Mouse (Mus musculus) gastrocnemius, postnatal 14 days (tissue): Measurements from ENCODE around the gene Npb. TPM values are rescaled to one million over a fixed set of nuclear protein-coding genes. Genes with fewer than 3 reads are reported as not detected.
"Not testable (repeated sequence)": the region's sequence is repeated elsewhere in the genome, so short reads cannot be mapped to it uniquely, and the experiment has no call there.

Experiments
- DNase-seq: peaks from one replicate; pipeline ENCODE4 v3.0.0; 2021; ENCODE audit warnings: mixed read lengths
- intact Hi-C: fragments of 180-260 bp; cut with DNase I; formaldehyde crosslinking; loops from one replicate; pipeline ENCODE4 v1.15.1; 2025; ENCODE audit warnings: low total_unique reads
- long read RNA-seq, 2 experiments: library from polyadenylated mRNA; stranded (forward); transcript quantifications; one replicate each; pipeline ENCODE4 v2.0.0; 2021
- total RNA-seq, 2 experiments: library from RNA; stranded (reverse); gene quantifications; 2 replicates each; pipeline ENCODE4 v1.2.3; 2021

Gene Npb
- not detected for total RNA-seq
- long read RNA-seq, experiment 1: 0 reads
- long read RNA-seq, experiment 2: 0 reads

DNA sequence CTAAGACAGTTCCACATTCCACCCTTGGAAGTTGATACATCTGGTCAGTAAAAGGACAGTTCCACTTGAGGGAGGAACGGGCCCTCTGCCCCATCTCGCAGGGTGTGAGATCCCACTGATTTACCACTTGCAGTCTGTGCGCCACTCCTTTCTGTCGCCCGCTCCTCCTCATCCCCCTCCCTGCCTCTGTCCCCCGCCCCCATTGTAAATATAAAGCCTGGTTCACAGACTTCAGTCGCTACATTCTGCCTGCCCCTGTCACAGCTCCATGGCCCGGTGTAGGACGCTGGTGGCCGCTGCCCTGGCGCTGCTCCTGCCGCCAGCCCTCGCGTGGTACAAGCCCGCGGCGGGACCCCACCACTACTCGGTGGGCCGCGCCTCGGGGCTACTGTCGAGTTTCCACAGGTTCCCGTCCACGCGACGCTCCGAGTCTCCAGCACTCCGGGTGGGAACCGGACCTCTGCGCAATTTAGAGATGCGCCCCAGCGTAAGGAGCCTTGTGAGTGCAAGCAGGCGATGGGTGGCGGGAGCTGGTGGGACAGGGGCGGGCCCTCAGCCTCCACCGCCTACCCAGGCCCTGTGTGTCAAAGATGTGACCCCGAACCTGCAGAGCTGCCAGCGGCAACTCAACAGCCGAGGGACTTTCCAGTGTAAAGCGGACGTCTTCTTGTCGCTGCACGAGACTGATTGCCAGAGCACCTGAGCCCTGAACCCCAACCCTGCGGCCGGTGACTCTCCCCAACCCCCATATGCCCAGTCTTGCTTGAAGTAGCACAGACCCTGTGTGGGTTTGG lies at the start of gene Npb:
Gene Npb, plus strand, starts transcription at position 237 of the 794 bp plus-strand sequence.
- intact Hi-C loops: loop anchor here (5.0 kb wide), 1 partner anchor 111 kb away; no protein-coding TSS in a partner anchor
- no peak for DNase-seq

DNA sequence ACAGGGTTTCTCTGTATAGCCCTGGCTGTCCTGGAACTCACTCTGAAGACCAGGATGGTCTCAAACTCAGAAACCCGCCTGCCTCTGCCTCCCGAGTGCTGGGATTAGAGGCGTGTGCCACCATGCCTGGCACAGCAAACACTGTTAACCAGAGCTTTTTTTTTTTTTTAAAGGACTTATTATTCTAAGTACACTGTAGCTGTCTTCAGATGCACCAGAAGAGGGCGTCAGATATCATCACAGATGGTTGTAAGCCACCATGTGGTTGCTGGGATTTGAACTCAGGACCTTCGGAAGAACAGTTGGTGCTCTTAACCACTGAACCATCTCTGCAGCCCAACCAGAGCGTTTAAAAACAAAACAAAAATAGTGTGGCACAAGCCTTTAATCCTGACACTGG lies 49.4 kb upstream of the Npb start:
- intact Hi-C loops, DNase-seq: not testable (repeated sequence)

DNA sequence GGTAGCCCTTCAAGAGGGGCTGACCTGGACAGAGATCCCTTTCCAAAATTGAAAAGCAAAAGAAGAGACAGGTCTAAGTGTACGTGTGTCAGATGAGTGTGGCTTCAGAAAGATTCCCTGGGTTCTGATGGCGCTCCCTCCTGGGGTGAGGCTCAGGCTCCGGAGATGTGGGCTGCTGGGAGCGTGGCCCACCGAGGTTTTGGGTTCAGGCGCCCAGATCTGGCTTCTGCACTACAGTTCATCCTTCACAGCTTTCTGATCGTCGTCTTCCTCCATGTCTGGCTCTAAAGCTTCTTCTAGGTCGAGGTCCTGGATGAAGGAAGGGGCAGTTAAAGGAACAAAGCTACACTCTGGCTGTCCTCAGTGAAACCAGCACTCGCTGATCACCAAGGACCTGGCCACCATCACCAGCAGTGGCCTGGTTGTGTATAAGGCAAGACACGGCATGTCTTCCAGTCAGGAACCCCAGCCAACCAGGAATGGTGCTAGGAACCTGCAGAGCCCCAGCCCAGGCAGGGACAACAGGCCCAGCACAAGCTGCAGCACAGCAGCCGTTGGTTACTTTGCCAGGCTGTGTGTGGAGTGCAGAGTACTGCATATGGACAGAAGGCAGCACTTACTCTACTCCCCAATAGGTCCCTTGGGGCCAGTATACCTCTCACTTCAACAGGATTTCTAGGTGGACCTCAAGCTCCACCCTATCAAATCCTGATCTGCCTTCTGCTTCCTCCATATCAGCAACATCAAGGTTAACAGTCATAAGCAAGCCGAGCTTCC lies 47.1 kb upstream of the Npb start:
- intact Hi-C loops: loop anchor here (5.0 kb wide), 1 partner anchor 49 kb away; no protein-coding TSS in a partner anchor
- DNase-seq: no peak

DNA sequence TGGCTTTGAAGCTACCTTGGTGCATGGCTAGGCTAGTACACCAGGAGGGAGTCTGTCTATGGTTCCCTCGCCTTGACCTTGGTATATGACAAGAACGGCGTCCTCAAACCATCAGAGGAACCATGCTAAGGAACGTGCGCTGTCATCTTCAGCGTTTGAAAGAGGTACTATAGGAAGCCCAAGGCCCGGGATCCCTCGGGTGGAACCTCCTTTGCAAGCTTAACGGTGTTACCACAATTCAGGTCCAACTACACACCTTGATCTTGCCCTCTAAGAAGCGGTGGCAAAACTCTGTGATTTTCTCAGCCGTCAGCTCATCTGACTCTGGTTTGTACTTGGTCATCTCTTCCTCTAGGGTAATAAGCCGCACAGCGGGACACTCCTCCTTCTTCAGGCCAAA lies 45.3 kb upstream of the Npb start:
- intact Hi-C loops: loop anchor here (5.0 kb wide), 1 partner anchor 51 kb away; no protein-coding TSS in a partner anchor
- DNase-seq: no peak

DNA sequence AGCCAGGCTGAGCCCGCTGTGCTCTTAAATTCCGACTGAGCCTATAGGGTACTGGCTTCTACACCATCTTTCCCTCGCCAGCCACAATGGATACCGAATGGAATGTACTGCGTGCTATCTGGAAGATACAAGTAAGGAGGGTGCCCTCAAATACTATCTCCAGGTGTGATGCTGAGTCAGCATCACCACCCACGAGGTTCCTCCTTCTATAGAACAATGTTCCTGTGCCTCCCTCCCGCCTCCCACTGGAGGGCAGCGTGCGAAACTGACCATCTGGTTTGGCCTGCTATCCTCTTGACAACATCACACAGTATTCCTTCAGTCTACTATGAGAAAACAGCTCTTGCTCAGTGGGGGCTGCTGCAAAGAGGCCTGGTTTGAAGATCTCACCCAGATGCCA lies 43.2 kb upstream of the Npb start:
- intact Hi-C loops: no loop called here
- DNase-seq: no peak

DNA sequence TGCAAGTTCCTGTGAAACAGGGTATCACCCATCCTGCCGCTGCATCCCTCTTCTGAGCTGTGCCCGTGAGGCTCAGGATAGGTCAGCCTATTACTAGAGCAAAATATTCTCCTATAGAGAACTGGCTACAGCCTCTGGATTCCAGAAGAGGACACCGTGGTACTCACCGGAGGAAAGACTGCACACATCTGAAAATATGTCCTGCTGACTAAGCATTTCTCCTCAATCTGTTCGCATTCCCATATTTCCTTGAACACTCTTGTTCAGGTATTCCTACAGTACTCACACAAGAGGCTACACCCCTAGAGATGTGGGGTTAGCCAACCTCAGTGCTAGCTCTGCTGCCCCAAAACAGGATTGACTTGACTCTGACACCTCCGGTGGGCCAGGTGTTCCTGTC lies 40.0 kb upstream of the Npb start:
- intact Hi-C loops: no loop called here
- no peak for DNase-seq

DNA sequence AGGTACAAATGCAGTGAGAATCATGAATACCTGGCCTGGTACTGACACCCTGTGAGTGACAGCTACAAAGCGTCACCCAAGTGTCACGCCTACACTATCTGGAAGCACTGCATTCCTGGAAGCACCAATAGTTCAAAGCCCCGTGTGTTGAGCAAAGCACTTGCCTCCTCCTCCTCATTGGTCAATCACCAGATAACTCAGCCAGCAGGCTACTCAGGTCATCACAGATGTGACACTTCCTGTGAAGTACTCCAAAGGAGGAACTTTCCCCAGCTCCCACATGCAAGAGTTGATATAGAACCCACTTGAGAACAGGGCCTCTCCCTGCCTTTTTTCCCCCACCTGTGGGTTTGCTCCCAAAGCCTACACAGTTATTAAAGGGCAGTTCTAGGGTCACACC lies 37.2 kb upstream of the Npb start:
- no peak for DNase-seq
- intact Hi-C loops: no loop called here

DNA sequence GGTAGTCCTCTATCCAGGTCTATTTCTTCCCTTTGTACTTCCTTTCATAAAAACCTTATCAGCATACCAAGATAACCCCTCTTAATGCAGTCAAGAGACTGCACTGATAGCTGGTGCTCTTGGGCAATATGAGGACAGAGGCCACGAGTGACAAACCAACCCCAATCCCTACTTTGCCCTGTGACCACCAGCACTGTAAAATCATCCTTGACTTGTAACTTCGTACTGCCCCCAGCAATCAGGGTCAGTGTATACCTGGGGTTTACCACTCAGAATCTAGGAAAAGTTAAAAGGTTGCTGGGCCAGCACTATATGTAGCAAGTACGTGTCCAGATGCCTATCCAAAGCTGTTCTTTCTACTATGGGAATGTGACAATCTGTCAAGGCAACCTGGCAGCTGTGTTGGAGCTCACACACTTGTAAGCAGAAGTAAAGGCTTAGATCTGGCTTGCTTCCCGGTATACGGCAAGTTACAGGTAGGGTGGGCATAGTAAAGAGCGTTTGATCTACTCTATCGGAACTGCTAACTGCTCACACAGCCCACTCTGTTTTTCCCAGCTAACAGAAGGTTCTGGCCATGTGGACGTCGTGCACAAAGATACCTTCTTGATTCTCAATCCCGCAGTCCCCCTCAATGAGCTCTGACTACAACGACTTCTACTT lies 36.4 kb upstream of the Npb start:
- intact Hi-C loops: no loop called here
- no peak for DNase-seq

DNA sequence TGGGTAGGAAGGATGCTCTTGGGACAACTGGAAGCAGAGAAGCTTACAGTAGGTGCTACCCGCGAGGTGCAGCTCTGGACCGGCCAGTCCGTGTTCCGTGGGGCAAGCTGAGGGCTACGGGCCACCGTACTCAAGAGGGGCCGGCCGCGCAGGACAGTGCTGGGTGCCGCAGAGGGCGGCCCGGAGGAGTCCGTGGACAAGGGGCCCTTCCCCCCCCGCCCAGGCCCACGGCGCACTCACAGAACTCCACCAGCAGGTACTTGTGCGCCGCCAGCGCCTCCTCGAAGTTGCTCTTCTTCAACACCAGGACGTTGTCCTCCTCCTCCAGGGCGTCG lies 35.9 kb upstream of the Npb start:
- no peak for DNase-seq
- intact Hi-C loops: no loop called here

DNA sequence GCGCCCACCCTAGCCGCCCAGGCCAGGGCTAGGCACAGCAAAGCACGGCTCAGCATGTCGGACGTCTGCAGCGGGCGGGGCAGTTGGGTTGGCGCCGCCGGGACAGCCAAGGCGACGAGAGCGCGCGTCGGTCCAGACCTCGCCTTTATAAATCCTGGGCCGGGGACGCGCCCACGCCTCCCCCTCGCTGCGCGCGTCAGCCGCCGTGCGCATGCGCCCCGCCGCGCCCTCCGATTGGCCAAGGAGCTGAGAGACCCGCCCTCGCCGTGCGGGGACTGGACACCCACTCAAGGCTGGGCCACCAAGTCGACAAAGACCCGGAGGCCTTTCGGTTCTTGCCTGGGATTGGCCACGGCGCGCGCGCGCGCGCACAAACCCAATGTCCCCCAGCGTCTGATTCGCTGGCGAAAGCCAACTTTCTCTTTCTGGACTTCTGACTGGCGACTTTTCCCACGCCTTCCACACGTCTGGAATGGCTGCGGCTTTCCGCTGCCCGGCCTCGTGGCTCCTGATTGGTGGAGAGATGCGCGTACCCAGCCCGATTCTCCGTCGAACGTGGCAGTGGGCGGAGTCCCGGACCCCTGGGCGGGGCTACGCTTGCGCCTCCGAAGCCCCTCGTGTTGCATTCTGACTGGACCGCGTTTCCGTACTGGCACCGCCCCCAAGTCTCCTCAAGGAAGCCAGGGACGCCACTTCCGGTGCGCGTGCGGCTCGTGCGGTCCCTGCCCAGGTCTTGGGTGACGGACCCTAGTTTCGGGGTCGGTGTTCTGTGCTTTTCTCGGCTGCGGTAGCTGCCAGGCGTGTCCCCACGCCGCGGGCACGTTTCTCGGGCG lies 35.3 kb upstream of the Npb start, which contains the start of gene P4hb:
Gene P4hb, minus strand, starts transcription at position 502 of the 833 bp plus-strand sequence.
- intact Hi-C loops: no loop called here
- DNase-seq: peak; percentile 100

DNA sequence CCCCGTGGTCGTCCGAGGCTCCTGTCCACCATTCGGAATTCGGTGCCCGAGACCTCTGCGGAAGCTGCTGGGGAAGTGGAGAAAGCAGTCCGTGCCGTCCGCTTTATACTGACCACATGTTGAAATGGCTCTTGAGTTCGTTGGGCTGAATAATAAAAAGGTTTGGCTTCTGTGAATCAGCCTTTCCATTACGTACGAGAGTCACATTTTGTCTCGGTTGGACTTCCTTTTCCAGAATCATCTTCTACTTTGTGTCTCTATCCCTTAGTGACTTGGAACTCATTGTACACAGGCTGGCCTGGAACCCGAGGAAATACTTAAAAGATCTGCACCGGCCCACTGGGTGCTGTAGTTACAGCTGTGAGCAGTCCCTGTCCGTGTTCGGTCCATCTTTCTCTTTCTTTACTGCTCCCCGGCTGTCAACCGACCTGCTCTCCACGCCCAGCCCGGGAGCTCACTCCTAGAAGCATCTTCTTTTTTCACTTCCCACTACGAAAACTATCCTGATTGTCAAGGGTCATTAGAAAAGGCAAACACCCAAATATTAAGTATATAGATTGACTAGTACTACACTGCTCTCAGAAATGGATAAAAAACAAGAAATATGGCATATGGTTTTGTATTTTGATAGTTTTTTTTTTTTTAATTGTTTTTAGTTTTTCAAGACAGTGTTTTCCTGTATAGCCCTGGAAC lies 34.5 kb upstream of the Npb start:
- DNase-seq: no peak
- intact Hi-C loops: no loop called here

DNA sequence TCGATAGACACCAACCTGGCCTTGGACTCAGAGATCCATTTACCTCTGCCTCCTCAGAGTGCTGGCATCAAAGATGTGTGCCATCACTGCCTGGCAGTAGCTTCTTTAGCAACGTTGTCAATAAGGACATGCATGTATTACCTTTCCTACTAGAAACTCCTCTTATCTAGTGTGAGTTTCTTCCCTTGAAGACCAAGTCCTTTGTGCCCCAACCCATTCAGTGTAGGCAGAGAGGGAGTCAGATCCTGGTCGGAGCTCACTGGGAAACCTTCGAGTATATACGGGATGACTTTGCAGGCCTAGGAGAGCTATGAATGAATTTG lies 34.0 kb upstream of the Npb start:
- no peak for DNase-seq
- intact Hi-C loops: no loop called here

DNA sequence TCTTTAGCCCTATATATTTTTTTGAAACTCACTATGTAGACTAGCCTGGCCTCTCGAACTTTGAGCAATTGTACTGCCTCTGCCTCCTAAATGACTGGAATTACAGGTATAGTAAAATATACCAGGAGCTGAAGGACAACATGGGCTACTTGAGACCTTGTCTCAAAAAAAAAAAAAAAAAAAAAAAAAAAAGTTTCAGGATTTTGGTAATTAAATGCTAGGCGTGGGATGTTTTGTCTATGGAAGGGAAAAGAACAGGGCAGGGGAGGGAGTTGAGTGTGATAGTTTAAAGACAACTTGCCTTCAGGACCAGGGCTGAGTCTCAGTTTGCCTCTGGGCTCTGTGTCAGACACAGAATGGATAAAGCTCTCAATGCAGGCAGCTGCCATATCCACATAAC lies 33.2 kb upstream of the Npb start:
- intact Hi-C loops: no loop called here
- DNase-seq: no peak

DNA sequence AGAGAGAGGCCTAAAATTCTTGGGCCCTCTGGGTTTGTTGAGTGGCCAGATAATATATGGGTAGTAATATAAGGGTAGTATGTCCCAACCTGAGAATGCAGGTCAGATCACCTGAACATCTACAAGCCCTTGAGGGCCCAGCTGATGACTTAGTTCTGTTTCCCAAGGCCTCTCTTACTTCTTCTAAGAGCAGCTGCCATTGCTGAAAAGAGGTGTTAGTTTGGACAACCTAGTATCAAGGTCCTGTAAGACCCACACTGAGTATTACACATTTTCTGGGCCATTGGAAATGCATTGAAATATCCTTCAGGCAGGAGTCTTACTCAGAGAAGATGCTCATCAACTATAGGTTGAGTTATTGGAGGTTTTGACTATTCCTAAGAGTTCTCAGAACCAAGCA lies 32.3 kb upstream of the Npb start:
- intact Hi-C loops: no loop called here
- no peak for DNase-seq

DNA sequence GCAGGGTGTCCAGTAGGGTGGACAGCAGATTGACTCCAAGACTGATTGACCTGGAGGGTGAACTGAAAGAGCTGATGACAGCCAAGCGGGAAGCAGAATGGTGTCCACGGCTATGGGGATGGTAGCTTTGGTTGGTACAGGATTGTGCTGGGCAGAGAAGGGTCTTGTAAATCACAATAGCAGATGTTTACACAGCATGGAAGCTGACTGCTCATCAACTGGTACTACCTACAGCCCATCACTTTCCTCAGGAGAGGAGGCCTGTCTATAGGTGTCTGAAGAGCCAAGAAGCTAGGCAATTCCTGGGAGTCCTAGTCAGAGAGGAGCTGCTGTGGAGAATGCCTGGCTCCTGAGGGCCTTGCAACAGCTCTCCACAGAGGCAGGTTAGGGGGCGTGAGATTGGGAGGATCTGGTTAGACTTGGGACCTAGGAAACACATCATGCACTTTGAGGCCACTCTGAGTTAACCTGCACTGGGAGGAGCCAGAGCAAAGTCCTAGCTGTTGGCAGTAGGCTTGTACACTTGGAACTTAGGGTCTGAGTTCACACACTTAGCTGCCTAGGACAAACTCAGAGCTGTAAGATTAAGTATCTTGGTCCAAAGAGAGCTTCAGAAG lies 31.8 kb upstream of the Npb start:
- no peak for DNase-seq
- intact Hi-C loops: no loop called here

DNA sequence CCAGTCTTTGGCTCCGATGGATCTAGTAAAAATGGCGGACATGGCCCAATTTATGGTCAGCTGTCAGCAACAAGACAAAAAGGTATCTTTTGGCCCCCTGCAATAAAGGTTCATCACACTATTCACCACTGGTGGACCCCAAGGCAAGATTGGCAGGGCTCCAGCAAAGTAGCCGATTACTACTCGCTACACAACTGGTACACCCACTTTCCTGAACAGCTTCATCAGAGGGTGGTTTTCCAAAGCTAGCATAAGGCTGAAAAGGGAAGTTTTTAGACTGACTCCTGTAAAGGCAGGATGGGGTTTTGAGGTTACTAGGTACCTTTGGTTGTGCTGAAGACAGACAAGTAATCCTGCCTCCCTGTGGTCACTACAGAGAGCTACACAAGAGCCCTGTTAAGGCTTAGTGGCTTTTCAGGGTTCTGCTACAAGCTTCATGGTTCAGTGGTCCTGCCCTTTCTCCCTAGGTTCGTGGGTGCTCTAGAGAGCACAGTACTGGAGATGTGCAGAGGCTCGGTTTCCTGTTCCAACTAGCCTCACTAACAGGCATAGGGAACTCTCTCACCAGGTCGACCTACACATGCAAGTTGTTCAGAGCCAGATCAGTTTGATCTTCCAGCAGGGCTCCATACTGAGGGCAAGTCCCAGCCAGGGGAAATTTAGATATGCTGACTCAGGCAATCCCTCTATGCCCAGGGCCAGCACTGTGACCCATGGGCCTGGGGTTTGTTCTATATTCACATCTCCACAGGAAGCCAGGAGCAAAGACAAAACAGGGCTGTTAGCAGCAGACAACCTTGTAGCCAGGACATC lies 30.9 kb upstream of the Npb start:
- intact Hi-C loops: no loop called here

DNA sequence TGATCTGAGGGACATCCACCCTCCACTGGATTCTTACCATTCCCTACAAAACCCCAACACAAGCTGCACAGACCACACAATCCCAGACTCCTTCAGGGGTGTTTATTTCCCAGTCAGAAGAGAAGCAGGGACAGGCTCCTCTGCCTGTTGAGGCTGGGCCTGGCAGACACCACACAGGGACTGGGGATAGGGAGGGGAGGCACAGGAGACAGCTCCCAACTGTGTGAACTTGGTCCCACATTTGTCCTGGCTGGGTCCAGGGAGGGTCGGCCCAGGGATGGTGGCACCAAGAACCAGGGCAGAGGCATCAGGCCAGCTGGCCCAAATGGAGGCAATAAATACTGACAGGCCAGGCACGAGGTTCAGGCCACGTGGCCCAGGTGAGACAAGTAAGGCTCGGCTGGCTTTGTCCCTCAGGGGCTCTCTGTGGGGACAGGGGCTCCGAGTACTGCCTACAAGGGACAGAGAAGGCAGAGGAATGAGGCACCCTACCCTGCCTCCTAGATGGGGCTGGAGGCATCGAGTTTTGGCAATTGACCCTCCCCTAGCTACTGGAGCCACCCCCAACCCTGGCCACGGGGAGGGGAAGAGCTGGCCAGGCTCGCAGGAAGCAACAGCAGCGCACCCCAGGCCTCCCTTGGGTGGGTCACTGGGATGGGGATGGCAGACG lies 30.1 kb upstream of the Npb start:
- intact Hi-C loops: no loop called here
- peak; percentile 17 for DNase-seq

More for the DNA sequence above, 30.9 kb upstream of the Npb start:
- no peak for DNase-seq
